Mouse (Mus musculus) adrenal gland, postnatal 25 days (tissue): ENCODE data around the gene Olfr1202. TPM values are rescaled to one million over a fixed set of nuclear protein-coding genes. Genes with fewer than 3 reads are reported as not detected.

Experiments used
- DNase-seq: peaks from one replicate; pipeline ENCODE4 v3.0.0; 2021; ENCODE audit warnings: mixed read lengths
- long read RNA-seq: library from polyadenylated mRNA; stranded (forward); transcript quantifications from one replicate; pipeline ENCODE4 v2.0.0, GENCODE M21; 2021
- total RNA-seq: library from RNA; stranded (reverse); gene quantifications from 2 replicates; pipeline ENCODE4 v1.2.3, GENCODE M21; 2021

Gene Olfr1202
- total RNA-seq = not detected in 2 replicates
- long read RNA-seq = 0 reads

DNA sequence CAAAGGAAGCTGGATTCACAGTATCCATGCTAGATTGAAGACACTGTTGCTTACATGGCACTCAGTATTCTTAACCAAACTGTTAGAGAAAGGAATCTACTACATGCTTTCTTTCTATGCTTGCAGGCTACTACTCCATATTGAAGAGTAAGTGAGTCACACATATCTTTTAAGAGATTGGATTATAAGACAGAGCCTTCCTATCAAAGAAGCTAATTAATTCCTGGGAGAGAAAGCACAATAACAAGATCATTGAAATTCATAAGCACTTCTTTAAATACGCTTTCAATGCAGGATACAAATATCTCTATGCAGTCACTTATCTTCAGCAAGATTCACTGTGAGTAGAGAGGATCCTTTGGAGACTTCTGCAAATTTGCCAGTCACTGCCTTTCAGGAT is at the start of gene Olfr1202:
Gene Olfr1202 (plus strand): TSS at position 301 of the 400 bp plus-strand sequence.
- DNase-seq = no peak

DNA sequence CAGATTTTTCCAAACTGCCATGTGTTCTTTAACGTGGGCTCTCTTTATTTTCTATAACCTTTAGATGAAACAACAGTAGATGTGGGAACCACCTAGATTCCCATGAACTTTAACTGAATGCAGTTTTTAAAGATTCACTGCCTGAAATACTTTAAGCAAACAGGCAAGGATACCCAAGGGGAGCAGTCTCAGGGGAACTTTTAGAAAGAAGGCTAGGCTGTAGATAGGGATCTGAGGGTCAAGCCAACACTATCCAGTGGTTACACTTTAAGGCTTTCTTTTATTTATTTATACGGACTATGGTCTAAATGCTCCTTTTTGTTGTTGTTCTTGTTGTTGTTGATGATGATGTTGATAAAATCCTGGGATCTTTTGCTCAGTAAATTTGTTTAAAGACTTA is 43.9 kb upstream of the Olfr1202 start, which contains the start of gene Olfr1200:
Gene Olfr1200 (minus strand): TSS at position 101 of the 400 bp plus-strand sequence.
- DNase-seq = no peak

DNA sequence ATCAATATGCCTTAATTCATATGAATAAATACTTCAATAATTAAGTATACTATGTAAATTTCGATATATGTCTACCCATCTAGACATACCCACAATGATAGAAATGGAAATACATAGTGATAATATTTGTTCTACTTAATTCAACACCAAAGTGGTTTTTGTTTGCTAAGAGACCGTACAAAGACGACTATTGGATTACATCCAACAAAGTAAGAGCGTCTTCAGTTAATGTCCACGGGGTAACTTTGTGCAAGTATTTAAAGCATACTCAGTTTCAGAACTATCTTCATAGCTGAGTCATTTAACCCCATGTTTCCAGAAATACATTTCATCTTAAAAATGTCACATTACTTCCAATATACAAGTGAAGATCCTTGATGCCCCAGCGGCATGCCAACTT is 21.6 kb upstream of the Olfr1202 start, which contains the start of gene Olfr1201:
Gene Olfr1201 (plus strand): TSS at position 301 of the 400 bp plus-strand sequence.
- no peak for DNase-seq

DNA sequence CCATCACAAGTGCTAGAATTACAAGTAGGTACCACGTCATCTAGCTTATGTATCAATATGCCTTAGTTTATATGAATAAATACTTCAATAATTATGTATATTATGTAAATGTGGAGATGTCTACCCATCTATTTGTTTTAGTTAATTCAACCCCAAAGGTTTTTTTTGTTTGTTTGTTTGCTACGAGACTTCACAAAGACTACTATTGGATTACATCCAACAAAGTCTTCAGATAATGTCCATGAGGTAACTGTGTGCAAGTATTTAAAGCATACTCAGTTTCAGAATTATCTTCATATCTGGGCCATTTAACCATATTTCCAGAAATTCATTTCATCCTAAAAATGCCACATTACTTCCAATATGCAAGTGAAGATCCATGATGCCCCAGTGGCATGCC is 15.1 kb downstream of the Olfr1202 start, which contains the start of gene Olfr1205:
Gene Olfr1205 (plus strand): TSS at position 301 of the 400 bp plus-strand sequence.
- DNase-seq = no peak

DNA sequence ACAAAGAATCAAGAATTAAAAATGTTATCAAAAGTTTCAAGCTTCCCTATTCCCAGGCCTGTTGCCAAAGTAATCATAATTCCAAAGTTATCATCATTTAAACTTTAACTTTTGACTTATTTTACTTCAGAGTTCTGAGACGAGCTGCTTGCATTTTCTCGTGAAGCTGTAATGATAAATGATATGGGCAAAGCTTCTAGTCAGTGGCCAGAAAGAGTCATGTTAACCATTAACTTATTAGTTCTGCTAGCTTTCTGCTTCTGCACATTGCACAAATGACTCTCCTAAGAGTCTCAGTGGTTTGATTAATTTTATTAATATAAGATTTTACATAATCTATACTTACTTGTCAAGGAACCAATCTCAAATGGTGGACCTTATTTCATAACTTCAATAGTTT is 24.2 kb downstream of the Olfr1202 start:
- DNase-seq = no peak

DNA sequence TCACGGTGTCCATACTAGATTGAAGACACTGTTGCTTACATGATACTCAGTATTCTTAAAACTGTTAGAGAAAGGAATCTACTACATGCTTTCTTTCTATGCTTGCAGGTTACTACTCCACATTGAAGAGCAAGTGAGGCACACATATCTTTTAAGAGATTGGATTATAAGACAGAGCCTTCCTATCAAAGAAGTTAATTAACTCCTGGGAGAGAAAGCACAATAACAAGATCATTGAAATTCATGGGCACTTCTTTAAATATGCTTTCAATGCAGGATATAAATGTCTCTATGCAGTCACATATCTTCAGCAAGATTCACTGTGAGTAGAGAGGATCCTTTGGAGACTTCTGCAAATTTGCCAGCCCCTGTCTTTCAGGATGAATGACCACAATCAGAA is 34.7 kb downstream of the Olfr1202 start, which contains the start of gene Olfr1204:
Gene Olfr1204 (plus strand): TSS at position 301 of the 400 bp plus-strand sequence.
- DNase-seq = no peak

DNA sequence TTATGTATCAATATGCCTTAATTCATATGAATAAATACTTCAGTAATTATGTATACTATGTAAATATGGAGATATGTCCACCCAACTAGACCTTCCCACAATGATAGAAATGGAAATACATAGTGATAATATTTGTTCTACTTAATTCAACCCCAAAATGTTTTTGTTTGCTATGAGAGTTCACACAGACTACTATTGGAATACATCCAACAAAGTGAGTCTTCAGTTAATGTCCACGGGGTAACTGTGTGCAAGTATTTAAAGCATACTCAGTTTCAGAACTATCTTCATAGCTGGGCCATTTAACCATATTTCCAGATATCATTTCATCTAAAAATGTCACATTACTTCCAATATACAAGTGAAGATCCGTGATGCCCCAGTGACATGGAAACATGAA is 48.6 kb downstream of the Olfr1202 start, which contains the start of gene Olfr1206:
Gene Olfr1206 (plus strand): TSS at position 301 of the 400 bp plus-strand sequence.
- DNase-seq = no peak

Other genes with a start within 250 kb of the Olfr1202 start
- not detected in 2 replicates for gene Olfr1189, start 228.0 kb upstream of the Olfr1202 start, total RNA-seq
- not detected in 2 replicates for gene Olfr1191-ps1, start 174.0 kb upstream of the Olfr1202 start, total RNA-seq
- not detected in 2 replicates for gene Olfr1192-ps1, start 166.0 kb upstream of the Olfr1202 start, total RNA-seq
- not detected in 2 replicates for gene Olfr1193, start 138.9 kb upstream of the Olfr1202 start, total RNA-seq
- gene Olfr1195, start 125.3 kb upstream of the Olfr1202 start, total RNA-seq = not detected in 2 replicates
- gene Olfr1196, start 109.9 kb upstream of the Olfr1202 start, total RNA-seq = not detected in 2 replicates
- gene Olfr1197, start 82.1 kb upstream of the Olfr1202 start, total RNA-seq = not detected in 2 replicates
- not detected in 2 replicates for gene Olfr1198, start 63.1 kb upstream of the Olfr1202 start, total RNA-seq
- not detected in 2 replicates for gene Olfr1199, start 54.0 kb upstream of the Olfr1202 start, total RNA-seq
- not detected in 2 replicates for gene Olfr1200, start 44.0 kb upstream of the Olfr1202 start, total RNA-seq
- gene Olfr1201, start 21.5 kb upstream of the Olfr1202 start, total RNA-seq = not detected in 2 replicates
- not detected in 2 replicates for gene Olfr1205, start 15.2 kb downstream of the Olfr1202 start, total RNA-seq
- not detected in 2 replicates for gene Olfr1204, start 34.8 kb downstream of the Olfr1202 start, total RNA-seq
- gene Olfr1206, start 48.7 kb downstream of the Olfr1202 start, total RNA-seq = not detected in 2 replicates
- gene Olfr1208, start 87.8 kb downstream of the Olfr1202 start, total RNA-seq = not detected in 2 replicates
- gene Olfr1209, start 100.7 kb downstream of the Olfr1202 start, total RNA-seq = not detected in 2 replicates
- not detected in 2 replicates for gene Olfr1211, start 123.6 kb downstream of the Olfr1202 start, total RNA-seq
- not detected in 2 replicates for gene Olfr1212, start 139.5 kb downstream of the Olfr1202 start, total RNA-seq
- not detected in 2 replicates for gene Gm13762, start 165.8 kb downstream of the Olfr1202 start, total RNA-seq
- not detected in 2 replicates for gene Olfr1214, start 178.2 kb downstream of the Olfr1202 start, total RNA-seq
- gene Olfr1215, start 192.5 kb downstream of the Olfr1202 start, total RNA-seq = not detected in 2 replicates
- gene Olfr1216, start 203.8 kb downstream of the Olfr1202 start, total RNA-seq = not detected in 2 replicates
- not detected in 2 replicates for gene Olfr1217, start 217.6 kb downstream of the Olfr1202 start, total RNA-seq
- gene Olfr1218, start 246.7 kb downstream of the Olfr1202 start, total RNA-seq = not detected in 2 replicates